Mouse (Mus musculus): ENCODE measurements at regions not wholly inside any gene's neighbourhood (a gene's known extent, or its start where the extent isn't known, plus 50 kb on each side); places are given as distances from the start of the nearest gene placed in this dataset.

- H3K27ac ChIP-seq: no peak overlapping the region
- DNase-seq (ENCODE audit: extremely low spot score, low spot score): no peak
- H3K36me3 ChIP-seq (replicated peaks): no peaks in the 10 kb centered on the region
- no peaks in the 10 kb centered on the region for H3K27me3 ChIP-seq (ENCODE audit: poor library complexity, severe bottlenecking)
- no peak overlapping the region for H3K4me3 ChIP-seq
- 83% methylated on average over 4 of the region's 4 CpGs for WGBS
- H3K9me3 ChIP-seq: no peaks in the 10 kb centered on the region
- peaks cover 11% of the 10 kb centered on the region for H3K4me1 ChIP-seq
Measured at GRCm38 (mm10) chr10:95102981-95103380, 158.3 kb upstream of the Plxnc1 start.

- no peaks in the 10 kb centered on the region for H3K9me3 ChIP-seq
- no peak for DNase-seq (ENCODE audit: extremely low spot score, low spot score)
- peaks cover 5% of the 10 kb centered on the region for H3K4me1 ChIP-seq
- H3K4me3 ChIP-seq: no peak overlapping the region
- no peak overlapping the region for H3K27ac ChIP-seq
- H3K27me3 ChIP-seq (ENCODE audit: poor library complexity, severe bottlenecking): no peaks in the 10 kb centered on the region
- WGBS: 88% methylated on average over 5 of the region's 5 CpGs
- H3K36me3 ChIP-seq (replicated peaks): no peaks in the 10 kb centered on the region
Measured at GRCm38 (mm10) chr10:95099906-95100305, 155.3 kb upstream of the Plxnc1 start.

- DNase-seq (ENCODE audit: extremely low spot score, low spot score): no peak
- no peaks in the 10 kb centered on the region for H3K36me3 ChIP-seq (replicated peaks)
- H3K9me3 ChIP-seq: no peaks in the 10 kb centered on the region
- no peak overlapping the region for H3K27ac ChIP-seq
- peaks cover 5% of the 10 kb centered on the region; the same call in 1 of the 2 replicates for H3K27me3 ChIP-seq (ENCODE audit: poor library complexity, severe bottlenecking)
- H3K4me1 ChIP-seq: peaks cover 28% of the 10 kb centered on the region
- 87% methylated on average over 4 of the region's 4 CpGs for WGBS
- H3K4me3 ChIP-seq: no peak overlapping the region
Measured at GRCm38 (mm10) chr10:95095847-95096246, 151.2 kb upstream of the Plxnc1 start.

- H3K4me1 ChIP-seq: peaks cover 28% of the 10 kb centered on the region
- H3K9me3 ChIP-seq: no peaks in the 10 kb centered on the region
- no peak overlapping the region for H3K27ac ChIP-seq
- WGBS: 74% methylated on average over 8 of the region's 8 CpGs
- H3K36me3 ChIP-seq (replicated peaks): no peaks in the 10 kb centered on the region
- no peak for DNase-seq (ENCODE audit: extremely low spot score, low spot score)
- peaks cover 6% of the 10 kb centered on the region; the same call in 1 of the 2 replicates for H3K27me3 ChIP-seq (ENCODE audit: poor library complexity, severe bottlenecking)
- no peak overlapping the region for H3K4me3 ChIP-seq
Measured at GRCm38 (mm10) chr10:95094771-95095170, 150.1 kb upstream of the Plxnc1 start.

- Histone ChIP-seq H3K9me3 (no peaks in the 10 kb centered on the region), H3K4me1 (peaks cover 30% of the 10 kb centered on the region), H3K27me3 (ENCODE audit: poor library complexity, severe bottlenecking) (peaks cover 21% of the 10 kb centered on the region), H3K36me3 (replicated peaks) (no peaks in the 10 kb centered on the region), H3K27ac (no peak overlapping the region), H3K4me3 (no peak overlapping the region)
- DNase-seq (ENCODE audit: extremely low spot score, low spot score): no peak
- 46% methylated on average over 5 of the region's 5 CpGs for WGBS
Measured at GRCm38 (mm10) chr10:95093266-95093665, 148.6 kb upstream of the Plxnc1 start.

- DNase-seq (ENCODE audit: extremely low spot score, low spot score): no peak
Measured at GRCm38 (mm10) chr10:95091086-95091485, 146.5 kb upstream of the Plxnc1 start.

GRCm38 (mm10) chr10:95090641-95091040, 146.0 kb upstream of the Plxnc1 start:
- Histone ChIP-seq H3K4me3 (no peak overlapping the region), H3K27me3 (ENCODE audit: poor library complexity, severe bottlenecking) (peaks cover 34% of the 10 kb centered on the region), H3K4me1 (peaks cover 31% of the 10 kb centered on the region), H3K36me3 (replicated peaks) (no peaks in the 10 kb centered on the region), H3K27ac (no peak overlapping the region), H3K9me3 (no peaks in the 10 kb centered on the region)
- no peak for DNase-seq (ENCODE audit: extremely low spot score, low spot score)
- 92% methylated on average over 4 of the region's 4 CpGs for WGBS

More at GRCm38 (mm10) chr10:95091086-95091485, 146.5 kb upstream of the Plxnc1 start:
- Histone ChIP-seq H3K4me3 (no peak overlapping the region), H3K27me3 (ENCODE audit: poor library complexity, severe bottlenecking) (peaks cover 34% of the 10 kb centered on the region), H3K36me3 (replicated peaks) (no peaks in the 10 kb centered on the region), H3K9me3 (no peaks in the 10 kb centered on the region), H3K27ac (no peak overlapping the region), H3K4me1 (peaks cover 31% of the 10 kb centered on the region)
- WGBS: 76% methylated on average over 6 of the region's 6 CpGs

GRCm38 (mm10) chr10:95090035-95090434, 145.4 kb upstream of the Plxnc1 start:
- H3K4me1 ChIP-seq: peaks cover 28% of the 10 kb centered on the region
- H3K9me3 ChIP-seq: no peaks in the 10 kb centered on the region
- DNase-seq (ENCODE audit: extremely low spot score, low spot score): no peak
- H3K36me3 ChIP-seq (replicated peaks): no peaks in the 10 kb centered on the region
- peaks cover 34% of the 10 kb centered on the region for H3K27me3 ChIP-seq (ENCODE audit: poor library complexity, severe bottlenecking)
- H3K4me3 ChIP-seq: no peak overlapping the region
- H3K27ac ChIP-seq: no peak overlapping the region
- 89% methylated on average over 9 of the region's 9 CpGs for WGBS

- 43% methylated on average over 13 of the region's 13 CpGs for WGBS
- H3K9me3 ChIP-seq: no peaks in the 10 kb centered on the region
- H3K27me3 ChIP-seq (ENCODE audit: poor library complexity, severe bottlenecking): peaks cover 34% of the 10 kb centered on the region
- H3K36me3 ChIP-seq (replicated peaks): no peaks in the 10 kb centered on the region
- H3K4me1 ChIP-seq: peaks cover 15% of the 10 kb centered on the region
- H3K4me3 ChIP-seq: no peak overlapping the region
- DNase-seq (ENCODE audit: extremely low spot score, low spot score): peak; percentile 52
- H3K27ac ChIP-seq: no peak overlapping the region; the same call in 1 of the 2 replicates
Measured at GRCm38 (mm10) chr10:95087864-95088570, 143.4 kb upstream of the Plxnc1 start.

- Histone ChIP-seq H3K36me3 (replicated peaks) (no peaks in the 10 kb centered on the region), H3K27me3 (ENCODE audit: poor library complexity, severe bottlenecking) (peaks cover 30% of the 10 kb centered on the region), H3K4me3 (no peak overlapping the region), H3K9me3 (no peaks in the 10 kb centered on the region), H3K4me1 (peaks cover 8% of the 10 kb centered on the region; the same call in 1 of the 2 replicates), H3K27ac (no peak overlapping the region)
- no peak for DNase-seq (ENCODE audit: extremely low spot score, low spot score)
- WGBS: 81% methylated on average over 4 of the region's 4 CpGs
Measured at GRCm38 (mm10) chr10:95086755-95087154, 142.1 kb upstream of the Plxnc1 start.

GRCm38 (mm10) chr10:95085688-95086268, 141.1 kb upstream of the Plxnc1 start:
- no peak overlapping the region for H3K4me3 ChIP-seq
- 86% methylated on average over 8 of the region's 8 CpGs for WGBS
- H3K4me1 ChIP-seq: 0 out of 2 replicates have a peak, but pooled peaks cover 3% of the 10 kb centered on the region
- DNase-seq (ENCODE audit: extremely low spot score, low spot score): no peak
- no peaks in the 10 kb centered on the region for H3K9me3 ChIP-seq
- H3K27ac ChIP-seq: no peak overlapping the region
- no peaks in the 10 kb centered on the region for H3K36me3 ChIP-seq (replicated peaks)
- H3K27me3 ChIP-seq (ENCODE audit: poor library complexity, severe bottlenecking): peaks cover 30% of the 10 kb centered on the region

GRCm38 (mm10) chr10:95083341-95084148, 138.9 kb upstream of the Plxnc1 start:
- Histone ChIP-seq H3K4me1 (0 out of 2 replicates have a peak, but pooled peaks cover 3% of the 10 kb centered on the region), H3K9me3 (no peaks in the 10 kb centered on the region), H3K4me3 (no peak overlapping the region), H3K36me3 (replicated peaks) (no peaks in the 10 kb centered on the region), H3K27me3 (ENCODE audit: poor library complexity, severe bottlenecking) (peaks cover 17% of the 10 kb centered on the region), H3K27ac (no peak overlapping the region)
- whole genome bisulfite sequencing: 86% methylated on average over 14 of the region's 14 CpGs
- DNase-seq (ENCODE audit: extremely low spot score, low spot score): no peak

GRCm38 (mm10) chr10:95082634-95083033, 138.0 kb upstream of the Plxnc1 start:
- 90% methylated on average over 5 of the region's 5 CpGs for WGBS
- no peaks in the 10 kb centered on the region for H3K4me1 ChIP-seq
- no peak for DNase-seq (ENCODE audit: extremely low spot score, low spot score)
- H3K4me3 ChIP-seq: no peak overlapping the region
- H3K27me3 ChIP-seq (ENCODE audit: poor library complexity, severe bottlenecking): peaks cover 11% of the 10 kb centered on the region
- no peak overlapping the region for H3K27ac ChIP-seq
- H3K36me3 ChIP-seq (replicated peaks): no peaks in the 10 kb centered on the region
- H3K9me3 ChIP-seq: no peaks in the 10 kb centered on the region

All from forebrain, embryonic 10.5 days (tissue).